Mouse (Mus musculus): ENCODE measurements around the gene Ccdc142. TPM values are rescaled to one million over a fixed set of nuclear protein-coding genes. Genes with fewer than 3 reads are reported as not detected.

Gene Ccdc142
- polyA plus RNA-seq, 1 experiment from 2014 or later, result 4.3 TPM

DNA sequence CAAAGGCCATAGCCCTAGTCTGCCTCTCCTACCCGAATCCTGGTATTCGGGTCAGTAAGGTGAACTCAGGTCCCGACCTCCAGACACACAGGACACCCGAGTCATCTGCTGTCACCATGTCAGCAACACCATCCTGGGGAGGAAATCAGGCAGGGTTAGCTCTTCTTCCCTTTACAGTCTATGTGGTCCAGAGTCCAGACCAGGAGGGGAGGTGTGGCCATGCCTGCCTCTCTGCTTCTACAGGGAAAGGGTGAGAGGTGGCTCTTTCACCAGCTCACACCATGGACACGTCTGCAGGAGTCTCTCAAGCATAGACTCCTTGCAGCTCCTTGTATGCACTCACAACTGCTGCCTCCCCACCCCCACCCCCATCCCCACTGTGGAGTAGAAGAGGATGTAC is 52.1 kb downstream of the Ccdc142 start:
- no peak overlapping the region for H3K9ac ChIP-seq (replicated peaks)

DNA sequence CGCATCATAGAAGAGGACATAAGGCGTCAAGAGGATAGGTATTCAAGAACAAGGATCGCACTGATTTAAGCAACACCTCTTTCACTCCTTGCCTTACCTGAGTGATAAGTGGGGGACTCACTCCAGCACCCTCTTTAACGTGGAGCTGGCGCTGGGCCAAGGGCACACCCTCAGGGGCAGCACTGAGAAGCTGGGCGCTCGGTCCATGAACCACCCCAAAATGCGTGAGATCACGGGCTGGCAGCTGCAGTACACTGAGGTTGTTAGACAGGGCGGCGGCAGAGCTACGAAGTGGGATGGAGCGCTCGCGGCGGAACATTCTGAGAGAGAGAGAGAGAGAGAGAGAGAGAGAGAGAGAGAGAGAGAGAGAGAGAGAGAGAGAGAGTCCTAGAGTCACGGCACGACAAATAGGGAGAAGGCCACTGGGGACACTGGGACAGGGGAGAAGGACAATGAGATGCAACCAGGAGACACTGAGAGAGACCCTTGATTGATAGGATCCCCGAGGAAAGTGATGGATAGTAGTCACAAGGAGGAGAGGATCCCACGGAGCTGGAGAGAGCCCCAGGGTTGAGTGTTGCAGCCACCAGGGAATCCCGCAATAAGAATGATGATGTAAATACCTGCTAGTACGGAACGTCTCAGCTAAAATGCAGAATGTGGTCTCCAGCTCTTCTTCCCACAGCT is 54.3 kb downstream of the Ccdc142 start:
- Histone ChIP-seq H3K4me2 (replicated peaks) (peak overlapping the region; percentile 85), H3K4me3 (replicated peaks) (peak overlapping the region; percentile 62), H3K27ac (peak overlapping the region; percentile 47; the same call in 1 of the 2 replicates), H3K36me3 (peaks cover 14% of the 10 kb centered on the region), H3K4me1 (replicated peaks) (peaks cover 32% of the 10 kb centered on the region), H3K9me3 (no peaks in the 10 kb centered on the region), H3K9ac (replicated peaks) (peak overlapping the region; percentile 68), H3K27me3 (peaks cover 9% of the 10 kb centered on the region)
- WGBS, result 9% methylated on average over 23 of the region's 23 CpGs
- peak; percentile 59 for ATAC-seq

More for the DNA sequence above, 52.1 kb downstream of the Ccdc142 start:
- no peak overlapping the region for H3K27ac ChIP-seq
- peaks cover 32% of the 10 kb centered on the region for H3K4me1 ChIP-seq (replicated peaks)
- no peak for ATAC-seq
- H3K27me3 ChIP-seq, result no peaks in the 10 kb centered on the region
- H3K4me3 ChIP-seq (replicated peaks), result no peak overlapping the region
- no peaks in the 10 kb centered on the region for H3K9me3 ChIP-seq
- WGBS, result 84% methylated on average over 5 of the region's 5 CpGs
- H3K4me2 ChIP-seq (replicated peaks), result no peak overlapping the region
- H3K36me3 ChIP-seq, result peaks cover 23% of the 10 kb centered on the region

DNA sequence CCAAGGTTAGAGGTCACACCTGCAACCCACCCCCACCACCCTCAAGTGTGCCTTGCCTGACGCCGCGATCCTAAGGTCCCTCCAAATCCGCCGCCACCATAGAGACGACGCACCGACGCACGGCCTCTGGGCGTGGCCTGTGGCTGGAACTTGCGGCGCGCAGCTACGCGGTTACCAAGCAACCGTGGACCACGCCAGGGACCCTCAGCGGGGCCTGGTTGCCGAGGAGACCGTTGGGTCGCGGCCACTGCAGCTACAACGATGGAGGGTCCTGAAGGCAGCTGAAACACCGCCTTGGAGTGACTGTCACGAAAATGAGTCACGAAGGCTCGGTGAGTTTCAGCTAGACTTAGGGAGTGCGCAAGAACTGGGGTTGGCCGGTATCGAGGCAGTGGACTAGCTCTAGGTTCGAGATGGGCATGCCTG is 54.9 kb downstream of the Ccdc142 start, which contains the start of the genes Wdr54 and 1700003E16Rik:
Gene Wdr54 (minus strand): TSS at position 139 of the 426 bp plus-strand sequence.
Gene 1700003E16Rik (plus strand): TSS at position 146 of the 426 bp plus-strand sequence.
- 1% methylated on average over 32 of the region's 32 CpGs for WGBS
- ATAC-seq, result peak; percentile 95

More for the DNA sequence above, 54.9 kb downstream of the Ccdc142 start, which contains the start of the genes Wdr54 and 1700003E16Rik:
- Histone ChIP-seq H3K27ac (peak within 1 kb of the TSS; percentile 47; the same call in 1 of the 2 replicates), H3K4me2 (replicated peaks) (peak within 1 kb of the TSS; percentile 85), H3K4me1 (replicated peaks) (peaks cover 30% of the 10 kb centered on the region), H3K9ac (replicated peaks) (peak within 1 kb of the TSS; percentile 68), H3K27me3 (peaks cover 15% of the 10 kb centered on the region), H3K4me3 (replicated peaks) (peak within 1 kb of the TSS; percentile 62), H3K9me3 (no peaks in the 10 kb centered on the region), H3K36me3 (peaks cover 14% of the 10 kb centered on the region)

MicroRNAs within 50 kb of the gene (microRNA counts, 519-probe panel; counts per million panel counts)
- microRNA mmu-miR-3470a+mmu-miR-3470b, result 110 counts per million, percentile 56 among the panel's probes with 10 or more counts

Small RNA genes within 50 kb of the gene (microRNA-seq; reads per million reads assigned to microRNA genes)
- gene Mir3470a, result not detected

Other genes with a start within 250 kb of the Ccdc142 start
- 11.0 and 11.6 TPM in 2 replicates for gene Sema4f, start 161.8 kb upstream of the Ccdc142 start, polyA plus RNA-seq (2015; fragmentation: Nextera tagmentation; extraction: Ambion mirVana)
- gene M1ap, start 154.7 kb upstream of the Ccdc142 start, polyA plus RNA-seq (2015; fragmentation: Nextera tagmentation; extraction: Ambion mirVana), result not detected in 2 replicates
- gene Dok1, start 68.1 kb upstream of the Ccdc142 start, polyA plus RNA-seq (2015; fragmentation: Nextera tagmentation; extraction: Ambion mirVana), result 3.1 and 4.1 TPM in 2 replicates
- 4.7 and 6.2 TPM in 2 replicates for gene Loxl3, start 67.4 kb upstream of the Ccdc142 start, polyA plus RNA-seq (2015; fragmentation: Nextera tagmentation; extraction: Ambion mirVana)
- gene Aup1, start 47.1 kb upstream of the Ccdc142 start, polyA plus RNA-seq (2015; fragmentation: Nextera tagmentation; extraction: Ambion mirVana), result 160 and 165 TPM in 2 replicates
- gene Htra2, start 46.3 kb upstream of the Ccdc142 start, polyA plus RNA-seq (2015; fragmentation: Nextera tagmentation; extraction: Ambion mirVana), result 62.4 and 65.3 TPM in 2 replicates
- 0.75 and 1.00 TPM in 2 replicates for gene Dqx1, start 43.8 kb upstream of the Ccdc142 start, polyA plus RNA-seq (2015; fragmentation: Nextera tagmentation; extraction: Ambion mirVana)
- gene Tlx2, start 31.3 kb upstream of the Ccdc142 start, polyA plus RNA-seq (2015; fragmentation: Nextera tagmentation; extraction: Ambion mirVana), result not detected in 2 replicates
- 52.6 and 53.4 TPM in 2 replicates for gene Pcgf1, start 23.7 kb upstream of the Ccdc142 start, polyA plus RNA-seq (2015; fragmentation: Nextera tagmentation; extraction: Ambion mirVana)
- not detected in 2 replicates for gene Lbx2, start 15.2 kb upstream of the Ccdc142 start, polyA plus RNA-seq (2015; fragmentation: Nextera tagmentation; extraction: Ambion mirVana)
- gene Gm42688, start within 50 bp of the Ccdc142 start, polyA plus RNA-seq (2015; fragmentation: Nextera tagmentation; extraction: Ambion mirVana), result 3.7 and 5.0 TPM in 2 replicates
- 137 and 146 TPM in 2 replicates for gene Mrpl53, start 7.4 kb downstream of the Ccdc142 start, polyA plus RNA-seq (2015; fragmentation: Nextera tagmentation; extraction: Ambion mirVana)
- gene Mogs, start 13.9 kb downstream of the Ccdc142 start, polyA plus RNA-seq (2015; fragmentation: Nextera tagmentation; extraction: Ambion mirVana), result 16.0 and 26.9 TPM in 2 replicates
- 228 and 253 TPM in 2 replicates for gene Wbp1, start 20.0 kb downstream of the Ccdc142 start, polyA plus RNA-seq (2015; fragmentation: Nextera tagmentation; extraction: Ambion mirVana)
- 12.1 and 14.9 TPM in 2 replicates for gene Ino80b, start 23.8 kb downstream of the Ccdc142 start, polyA plus RNA-seq (2015; fragmentation: Nextera tagmentation; extraction: Ambion mirVana)
- 16.5 and 18.8 TPM in 2 replicates for gene Rtkn, start 33.9 kb downstream of the Ccdc142 start, polyA plus RNA-seq (2015; fragmentation: Nextera tagmentation; extraction: Ambion mirVana)
- 16.1 and 19.2 TPM in 2 replicates for gene Wdr54, start 54.8 kb downstream of the Ccdc142 start, polyA plus RNA-seq (2015; fragmentation: Nextera tagmentation; extraction: Ambion mirVana)
- 3.0 and 3.3 TPM in 2 replicates for gene 1700003E16Rik, start 54.8 kb downstream of the Ccdc142 start, polyA plus RNA-seq (2015; fragmentation: Nextera tagmentation; extraction: Ambion mirVana)
- 127 and 140 TPM in 2 replicates for gene Dctn1, start 64.3 kb downstream of the Ccdc142 start, polyA plus RNA-seq (2015; fragmentation: Nextera tagmentation; extraction: Ambion mirVana)
- 0.22 and 0.48 TPM in 2 replicates for gene Slc4a5, start 118.2 kb downstream of the Ccdc142 start, polyA plus RNA-seq (2015; fragmentation: Nextera tagmentation; extraction: Ambion mirVana)
- gene Mthfd2, start 224.3 kb downstream of the Ccdc142 start, polyA plus RNA-seq (2015; fragmentation: Nextera tagmentation; extraction: Ambion mirVana), result 26.5 and 26.6 TPM in 2 replicates
- gene Mob1a, start 224.4 kb downstream of the Ccdc142 start, polyA plus RNA-seq (2015; fragmentation: Nextera tagmentation; extraction: Ambion mirVana), result 30.7 and 31.8 TPM in 2 replicates
- gene Bola3, start 247.5 kb downstream of the Ccdc142 start, polyA plus RNA-seq (2015; fragmentation: Nextera tagmentation; extraction: Ambion mirVana), result 69.0 and 71.7 TPM in 2 replicates